Mouse (Mus musculus): ENCODE measurements at regions not wholly inside any gene's neighbourhood (a gene's known extent, or its start where the extent isn't known, plus 50 kb on each side); places are given as distances from the start of the nearest gene placed in this dataset.

GRCm38 (mm10) chr17:80827896-80828295 is 99.6 kb upstream of the Map4k3 start:
- TF ChIP-seq CTCF (IDR thresholded peaks at IDR 0.05; ENCODE audit: low read depth, low read length) (no peak), EP300 (IDR thresholded peaks at IDR 0.05; ENCODE audit: insufficient read depth, low read depth, low read length) (no peak), POLR2A (IDR thresholded peaks at IDR 0.05; ENCODE audit: insufficient read depth, low read length) (no peak)
